Mouse (Mus musculus): ENCODE data around the gene Pbdc1. TPM values are rescaled to one million over a fixed set of nuclear protein-coding genes. Genes with fewer than 3 reads are reported as not detected.

Gene Pbdc1
- total RNA-seq (2014; fragmentation: Nextera tagmentation) (33.4 and 38.5 TPM in 2 replicates), total RNA-seq (2017) (63.3 and 67.0 TPM in 2 replicates), polyA plus RNA-seq (2012) (3.7 and 9.9 TPM in 2 replicates)

- peaks cover 3% of the 10 kb centered on the region; the same call in 1 of the 2 replicates for H3K4me1 ChIP-seq (ENCODE audit: insufficient read depth, low read depth, low read length)
- TF ChIP-seq TAL1 (conservative IDR thresholded peaks at IDR 0.05; ENCODE audit: low read depth, low read length): no peak
- no peak for TF ChIP-seq GATA2 (IDR thresholded peaks at IDR 0.05; ENCODE audit: borderline replicate concordance, low read depth, low read length)
- no peak for TF ChIP-seq CTCF (IDR thresholded peaks at IDR 0.05; ENCODE audit: low read depth, low read length)
- no peak for TF ChIP-seq GATA1 (IDR thresholded peaks at IDR 0.05; ENCODE audit: borderline replicate concordance, low read length)
- no peak for TF ChIP-seq POLR2AphosphoS5 (IDR thresholded peaks at IDR 0.05; ENCODE audit: insufficient replicate concordance, low read depth, low read length)
- peak within 1 kb of the TSS; percentile 68 for H3K4me3 ChIP-seq (ENCODE audit: low read depth, low read length)
- H3K36me3 ChIP-seq (replicated peaks): peaks cover 16% of the 10 kb centered on the region
- H3K27me3 ChIP-seq (ENCODE audit: insufficient read depth, low read length): no peaks in the 10 kb centered on the region
- ATAC-seq (ENCODE audit: extremely low read depth, insufficient number of reproducible peaks, low FRiP score, poor library complexity, severe bottlenecking): peak; percentile 91
- DNase-seq (ENCODE audit: low spot score): peak; percentile 11
- no peaks in the 10 kb centered on the region for H3K9me3 ChIP-seq (replicated peaks)
These were observed at the start of gene Pbdc1 for GRCm38 (mm10) chrX:105079615-105080092. TSS of gene Pbdc1 (plus strand) at chrX:105079756.

GRCm38 (mm10) chrX:105037666-105038065, 41.9 kb upstream of the Pbdc1 start:
- H3K36me3 ChIP-seq (replicated peaks): peaks cover 20% of the 10 kb centered on the region
- ATAC-seq (ENCODE audit: extremely low read depth, insufficient number of reproducible peaks, low FRiP score, poor library complexity, severe bottlenecking): no peak
- DNase-seq (ENCODE audit: low spot score): no peak
- H3K9me3 ChIP-seq (replicated peaks): no peaks in the 10 kb centered on the region
- H3K27me3 ChIP-seq (ENCODE audit: insufficient read depth, low read length): no peaks in the 10 kb centered on the region
- TF ChIP-seq POLR2AphosphoS5 (IDR thresholded peaks at IDR 0.05; ENCODE audit: insufficient replicate concordance, low read depth, low read length) (no peak), GATA1 (IDR thresholded peaks at IDR 0.05; ENCODE audit: borderline replicate concordance, low read length) (no peak), CTCF (IDR thresholded peaks at IDR 0.05; ENCODE audit: low read depth, low read length) (no peak), TAL1 (conservative IDR thresholded peaks at IDR 0.05; ENCODE audit: low read depth, low read length) (no peak), GATA2 (IDR thresholded peaks at IDR 0.05; ENCODE audit: borderline replicate concordance, low read depth, low read length) (no peak)
- no peak overlapping the region for H3K4me3 ChIP-seq (ENCODE audit: low read depth, low read length)
- no peaks in the 10 kb centered on the region for H3K4me1 ChIP-seq (ENCODE audit: insufficient read depth, low read depth, low read length)

GRCm38 (mm10) chrX:105064294-105064693, 15.3 kb upstream of the Pbdc1 start:
- TF ChIP-seq GATA2 (IDR thresholded peaks at IDR 0.05; ENCODE audit: borderline replicate concordance, low read depth, low read length) (no peak), TAL1 (conservative IDR thresholded peaks at IDR 0.05; ENCODE audit: low read depth, low read length) (no peak), GATA1 (IDR thresholded peaks at IDR 0.05; ENCODE audit: borderline replicate concordance, low read length) (no peak)
- ATAC-seq (ENCODE audit: extremely low read depth, insufficient number of reproducible peaks, low FRiP score, poor library complexity, severe bottlenecking) (no peak; the same call in 1 of the 2 replicates), DNase-seq (ENCODE audit: low spot score) (no peak)
- H3K4me3 ChIP-seq (ENCODE audit: low read depth, low read length): no peak overlapping the region; the same call in 1 of the 2 replicates
- peaks cover 15% of the 10 kb centered on the region for H3K4me1 ChIP-seq (ENCODE audit: insufficient read depth, low read depth, low read length)
- no peaks in the 10 kb centered on the region for H3K27me3 ChIP-seq (ENCODE audit: insufficient read depth, low read length)
- no peaks in the 10 kb centered on the region for H3K9me3 ChIP-seq (replicated peaks)
- H3K36me3 ChIP-seq (replicated peaks): peaks cover 78% of the 10 kb centered on the region

GRCm38 (mm10) chrX:105064801-105065200, 14.8 kb upstream of the Pbdc1 start:
- no peak for TF ChIP-seq CTCF (IDR thresholded peaks at IDR 0.05; ENCODE audit: low read depth, low read length)
- no peak for TF ChIP-seq TAL1 (conservative IDR thresholded peaks at IDR 0.05; ENCODE audit: low read depth, low read length)
- TF ChIP-seq GATA2 (IDR thresholded peaks at IDR 0.05; ENCODE audit: borderline replicate concordance, low read depth, low read length): no peak
- TF ChIP-seq GATA1 (IDR thresholded peaks at IDR 0.05; ENCODE audit: borderline replicate concordance, low read length): no peak
- no peak for TF ChIP-seq POLR2AphosphoS5 (IDR thresholded peaks at IDR 0.05; ENCODE audit: insufficient replicate concordance, low read depth, low read length)
- peak; percentile 22 for ATAC-seq (ENCODE audit: extremely low read depth, insufficient number of reproducible peaks, low FRiP score, poor library complexity, severe bottlenecking)
- no peak overlapping the region for H3K4me3 ChIP-seq (ENCODE audit: low read depth, low read length)
- no peaks in the 10 kb centered on the region for H3K27me3 ChIP-seq (ENCODE audit: insufficient read depth, low read length)
- peak; percentile 2 for DNase-seq (ENCODE audit: low spot score)
- H3K36me3 ChIP-seq (replicated peaks): peaks cover 73% of the 10 kb centered on the region
- peaks cover 15% of the 10 kb centered on the region for H3K4me1 ChIP-seq (ENCODE audit: insufficient read depth, low read depth, low read length)
- H3K9me3 ChIP-seq (replicated peaks): no peaks in the 10 kb centered on the region

- ATAC-seq (ENCODE audit: extremely low read depth, insufficient number of reproducible peaks, low FRiP score, poor library complexity, severe bottlenecking) (peak; percentile 90), DNase-seq (ENCODE audit: low spot score) (peak; percentile 44)
- H3K4me1 ChIP-seq (ENCODE audit: insufficient read depth, low read depth, low read length): peaks cover 9% of the 10 kb centered on the region; the same call in 1 of the 2 replicates
- H3K36me3 ChIP-seq (replicated peaks): peaks cover 34% of the 10 kb centered on the region
- no peaks in the 10 kb centered on the region for H3K9me3 ChIP-seq (replicated peaks)
- peak overlapping the region; percentile 70 for H3K4me3 ChIP-seq (ENCODE audit: low read depth, low read length)
- H3K27me3 ChIP-seq (ENCODE audit: insufficient read depth, low read length): no peaks in the 10 kb centered on the region
- TF ChIP-seq CTCF (IDR thresholded peaks at IDR 0.05; ENCODE audit: low read depth, low read length) (no peak), POLR2AphosphoS5 (IDR thresholded peaks at IDR 0.05; ENCODE audit: insufficient replicate concordance, low read depth, low read length) (no peak), GATA1 (IDR thresholded peaks at IDR 0.05; ENCODE audit: borderline replicate concordance, low read length) (no peak), GATA2 (IDR thresholded peaks at IDR 0.05; ENCODE audit: borderline replicate concordance, low read depth, low read length) (no peak), TAL1 (conservative IDR thresholded peaks at IDR 0.05; ENCODE audit: low read depth, low read length) (no peak)
These were observed 9.7 kb upstream of the Pbdc1 start for GRCm38 (mm10) chrX:105069671-105070503.

GRCm38 (mm10) chrX:105079151-105079550, 405 bp upstream of the Pbdc1 start:
- H3K36me3 ChIP-seq (replicated peaks): peaks cover 14% of the 10 kb centered on the region
- TF ChIP-seq POLR2AphosphoS5 (IDR thresholded peaks at IDR 0.05; ENCODE audit: insufficient replicate concordance, low read depth, low read length): no peak
- TF ChIP-seq TAL1 (conservative IDR thresholded peaks at IDR 0.05; ENCODE audit: low read depth, low read length): no peak
- TF ChIP-seq GATA2 (IDR thresholded peaks at IDR 0.05; ENCODE audit: borderline replicate concordance, low read depth, low read length): no peak
- TF ChIP-seq CTCF (IDR thresholded peaks at IDR 0.05; ENCODE audit: low read depth, low read length): no peak
- TF ChIP-seq GATA1 (IDR thresholded peaks at IDR 0.05; ENCODE audit: borderline replicate concordance, low read length): no peak
- no peak for ATAC-seq (ENCODE audit: extremely low read depth, insufficient number of reproducible peaks, low FRiP score, poor library complexity, severe bottlenecking)
- peak overlapping the region; percentile 68 for H3K4me3 ChIP-seq (ENCODE audit: low read depth, low read length)
- no peak for DNase-seq (ENCODE audit: low spot score)
- H3K27me3 ChIP-seq (ENCODE audit: insufficient read depth, low read length): no peaks in the 10 kb centered on the region
- H3K4me1 ChIP-seq (ENCODE audit: insufficient read depth, low read depth, low read length): peaks cover 3% of the 10 kb centered on the region; the same call in 1 of the 2 replicates
- no peaks in the 10 kb centered on the region for H3K9me3 ChIP-seq (replicated peaks)
